Mouse (Mus musculus) liver, embryonic 14.5 days (tissue): ENCODE measurements at regions not wholly inside any gene's neighbourhood (a gene's known extent, or its start where the extent isn't known, plus 50 kb on each side); places are given as distances from the start of the nearest gene placed in this dataset.

Source experiments
- ATAC-seq: fragments of 200-750 bp; cut with Nextera tagmentation; 2 replicates; pipeline ENCODE4 v1.8.0; 2017; ENCODE audit warnings: moderate number of reproducible peaks, mild to moderate bottlenecking, moderate library complexity; ENCODE audit not compliant: insufficient read depth
- DNase-seq, 3 experiments: peaks; one replicate each; pipeline ENCODE4 v3.0.0-alpha.2; 2012 to 2013; ENCODE audit warnings: low read depth in 3 of 3, low spot score in 3 of 3
- H3K27ac ChIP-seq: fragments of 300-500 bp; sonication (generic); 2 replicates; pipeline ENCODE4 v1.5.1; 2014; ENCODE audit warnings: moderate library complexity, mild to moderate bottlenecking, control low read depth, inconsistent platforms
- H3K27me3 ChIP-seq: fragments of 300-500 bp; sonication (generic); 2 replicates; pipeline ENCODE4 v1.6.1; 2014; ENCODE audit warnings: mild to moderate bottlenecking, low read length, moderate library complexity; ENCODE audit not compliant: control insufficient read depth, insufficient read depth
- H3K36me3 ChIP-seq: fragments of 300-500 bp; sonication (generic); replicated peaks from 2 replicates; pipeline ENCODE4 v1.6.1; 2014; ENCODE audit warnings: low read depth; ENCODE audit not compliant: control insufficient read depth, insufficient read depth
- H3K4me1 ChIP-seq, 2 experiments: fragments of 200-500 bp in 1 of 2; fragments of 300-500 bp in 1 of 2; sonication (generic) in 1 of 2; replicated peaks; 2 replicates each; pipeline ENCODE4 v1.6.1; 2012 to 2014; ENCODE audit warnings: antibody characterized with exemption in 1 of 2, inconsistent platforms in 1 of 2, low read length in 1 of 2; ENCODE audit not compliant: control insufficient read depth in 2 of 2, insufficient read depth in 2 of 2
- H3K4me2 ChIP-seq: fragments of 300-500 bp; sonication (generic); 2 replicates; pipeline ENCODE4 v1.6.1; 2014; ENCODE audit warnings: low read depth, mild to moderate bottlenecking, control low read depth, moderate library complexity
- H3K4me3 ChIP-seq, 2 experiments: fragments of 200-500 bp in 1 of 2; fragments of 300-500 bp in 1 of 2; sonication (generic) in 1 of 2; 2 replicates each; pipeline ENCODE4 v1.5.1; 2012 to 2014; ENCODE audit warnings: low read depth in 2 of 2, low read length in 2 of 2, mild to moderate bottlenecking in 2 of 2, control low read depth in 1 of 2, inconsistent platforms in 1 of 2, moderate library complexity in 1 of 2; ENCODE audit not compliant: insufficient read depth in 1 of 2
- H3K9ac ChIP-seq: fragments of 300-500 bp; sonication (generic); replicated peaks from 2 replicates; pipeline ENCODE4 v1.6.1; 2014; ENCODE audit warnings: mild to moderate bottlenecking, control low read depth, moderate library complexity
- H3K9me3 ChIP-seq: fragments of 300-500 bp; sonication (generic); 2 replicates; pipeline ENCODE4 v1.6.1; 2016; ENCODE audit warnings: low read length, mixed read lengths; ENCODE audit not compliant: control insufficient read depth
- CTCF ChIP-seq: IDR thresholded peaks from 2 replicates; pipeline ENCODE4 v1.5.1; 2016; ENCODE audit warnings: antibody characterized with exemption, low read depth, control low read depth
- EP300 ChIP-seq: IDR thresholded peaks from 2 replicates; pipeline ENCODE4 v1.6.1; 2016; ENCODE audit warnings: antibody characterized with exemption, low read depth
- WGBS: fragments of 180-500 bp; shearing (Covaris S2); extraction: QIAGEN DNeasy Blood & Tissue Kit; methylation state at CpG from one replicate; pipeline ENCODE4 v1.1.7; 2014; ENCODE audit not compliant: insufficient replicate concordance; 5-methylcytosine and 5-hydroxymethylcytosine counted together

GRCm38 (mm10) chr8:34679565-34680291 lies 568.2 kb upstream of the Gm10131 start:
- no peak overlapping the region for H3K27ac ChIP-seq

GRCm38 (mm10) chr8:34678879-34679278 lies 567.3 kb upstream of the Gm10131 start:
- Histone ChIP-seq H3K9me3 (no peaks in the 10 kb centered on the region), H3K9ac (no peak overlapping the region), H3K27ac (no peak overlapping the region), H3K27me3 (no peaks in the 10 kb centered on the region), H3K4me1 (no peaks in the 10 kb centered on the region), H3K36me3 (no peaks in the 10 kb centered on the region), H3K4me3 (no peak overlapping the region), H3K4me2 (no peak overlapping the region)
- DNase-seq (no peak), ATAC-seq (no peak)
- whole genome bisulfite sequencing, result 79% methylated on average over 8 of the region's 8 CpGs
- TF ChIP-seq CTCF (no peak), EP300 (no peak)

More at GRCm38 (mm10) chr8:34679565-34680291, 568.2 kb upstream of the Gm10131 start:
- no peaks in the 10 kb centered on the region for H3K4me1 ChIP-seq
- 40% methylated on average over 14 of the region's 14 CpGs for WGBS
- DNase-seq (no peak), ATAC-seq (no peak)
- no peaks in the 10 kb centered on the region for H3K9me3 ChIP-seq
- no peaks in the 10 kb centered on the region for H3K27me3 ChIP-seq
- H3K9ac ChIP-seq, result no peak overlapping the region
- no peaks in the 10 kb centered on the region for H3K36me3 ChIP-seq
- no peak overlapping the region for H3K4me2 ChIP-seq
- no peak overlapping the region for H3K4me3 ChIP-seq
- TF ChIP-seq EP300 (no peak), CTCF (no peak)

GRCm38 (mm10) chr8:34671716-34672115 lies 560.2 kb upstream of the Gm10131 start:
- H3K4me2 ChIP-seq, result peak overlapping the region; percentile 22; the same call in 1 of the 2 replicates
- TF ChIP-seq EP300 (no peak), CTCF (no peak)
- H3K4me3 ChIP-seq, result no peak overlapping the region
- peaks cover 6 to 19% of the 10 kb centered on the region in 2 experiments; a peak in 3 of 4 replicates for H3K4me1 ChIP-seq
- no peaks in the 10 kb centered on the region for H3K36me3 ChIP-seq
- no peaks in the 10 kb centered on the region for H3K27me3 ChIP-seq
- H3K9me3 ChIP-seq, result no peaks in the 10 kb centered on the region
- DNase-seq (no peak), ATAC-seq (no peak)
- H3K9ac ChIP-seq, result no peak overlapping the region
- WGBS, result 0% methylated on average over 3 of the region's 3 CpGs
- H3K27ac ChIP-seq, result no peak overlapping the region

GRCm38 (mm10) chr8:34670930-34671715 lies 559.6 kb upstream of the Gm10131 start:
- H3K4me2 ChIP-seq, result peak overlapping the region; percentile 22; the same call in 1 of the 2 replicates
- peak; percentile 77 for ATAC-seq

GRCm38 (mm10) chr8:34669146-34669545 lies 557.6 kb upstream of the Gm10131 start:
- Histone ChIP-seq H3K9me3 (no peaks in the 10 kb centered on the region), H3K4me2 (no peak overlapping the region), H3K27ac (no peak overlapping the region), H3K4me3 (no peak overlapping the region), H3K36me3 (no peaks in the 10 kb centered on the region), H3K9ac (no peak overlapping the region), H3K4me1 (peaks cover 6 to 19% of the 10 kb centered on the region in 2 experiments; a peak in 3 of 4 replicates), H3K27me3 (no peaks in the 10 kb centered on the region)
- no peak for DNase-seq
- ATAC-seq, result no peak
- TF ChIP-seq CTCF (no peak), EP300 (no peak)
- 72% methylated on average over 3 of the region's 3 CpGs for WGBS

More at GRCm38 (mm10) chr8:34670930-34671715, 559.6 kb upstream of the Gm10131 start:
- Histone ChIP-seq H3K27ac (no peak overlapping the region), H3K9ac (no peak overlapping the region), H3K4me3 (no peak overlapping the region), H3K9me3 (no peaks in the 10 kb centered on the region), H3K36me3 (no peaks in the 10 kb centered on the region), H3K4me1 (peaks cover 6 to 19% of the 10 kb centered on the region in 2 experiments; a peak in 3 of 4 replicates), H3K27me3 (no peaks in the 10 kb centered on the region)
- TF ChIP-seq EP300, result peak; percentile 54
- TF ChIP-seq CTCF, result no peak
- no peak for DNase-seq
- 9% methylated on average over 4 of the region's 4 CpGs for WGBS
